Mouse (Mus musculus) embryonic facial prominence, embryonic 15.5 days (tissue): ENCODE results near the gene Hmgcs2. TPM values are rescaled to one million over a fixed set of nuclear protein-coding genes. Genes with fewer than 3 reads are reported as not detected.

ENCODE experiments used
- polyA plus RNA-seq: library from polyadenylated mRNA; unstranded; fragments of >200 nt; fragmentation: Nextera tagmentation; extraction: Ambion mirVana; gene quantifications from 2 replicates; pipeline ENCODE4 v1.2.1, GENCODE M21; 2015

Hmgcs2 gene
- polyA plus RNA-seq, 1 experiment from 2014 or later: 6.4 TPM

Other genes with a start within 250 kb of the Hmgcs2 start
- gene Adam30, start 119.8 kb upstream of the Hmgcs2 start, polyA plus RNA-seq: not detected in 2 replicates
- gene Reg4, start 58.3 kb upstream of the Hmgcs2 start, polyA plus RNA-seq: not detected in 2 replicates
- 191 and 194 TPM in 2 replicates for gene Phgdh, start 59.6 kb downstream of the Hmgcs2 start, polyA plus RNA-seq
- 5.6 and 6.0 TPM in 2 replicates for gene Zfp697, start 102.0 kb downstream of the Hmgcs2 start, polyA plus RNA-seq
- not detected in 2 replicates for gene Gm4450, start 176.7 kb downstream of the Hmgcs2 start, polyA plus RNA-seq
- gene Hsd3b4, start 230.1 kb downstream of the Hmgcs2 start, polyA plus RNA-seq: not detected in 2 replicates